Mouse (Mus musculus): ENCODE measurements around the gene Vmn1r26.
"Not testable (repeated sequence)": the region's sequence is repeated elsewhere in the genome, so short reads cannot be mapped to it uniquely, and the experiment has no call there.

DNA sequence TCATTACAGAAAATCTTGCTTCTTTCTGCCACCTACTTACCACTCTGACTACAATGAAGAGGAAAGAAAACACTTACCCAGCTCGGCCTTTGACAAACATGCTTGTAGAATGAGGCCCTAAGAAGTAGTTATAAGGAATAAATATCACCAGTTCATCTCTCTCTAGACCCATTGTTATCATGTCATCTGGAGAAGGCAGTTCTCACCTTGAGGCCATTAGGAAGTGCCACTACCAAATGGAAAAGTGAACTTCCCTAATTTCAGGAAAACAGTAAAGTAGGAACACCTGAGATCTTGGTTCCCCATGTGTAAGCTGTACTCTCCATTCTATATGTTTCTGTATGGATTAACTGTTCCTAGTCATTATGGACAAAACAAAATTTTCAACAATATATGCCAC is 53.6 kb downstream of the Vmn1r26 start, which contains the start of gene Vmn1r24:
- TF ChIP-seq CTCF (IDR thresholded peaks at IDR 0.05; ENCODE audit: low read depth); EP300 (optimal IDR thresholded peaks at IDR 0.05): not testable (repeated sequence)
